Mouse (Mus musculus) megakaryocyte, adult 5-6 weeks (primary cell): ENCODE measurements around the gene Tha1. TPM values are rescaled to one million over a fixed set of nuclear protein-coding genes. Genes with fewer than 3 reads are reported as not detected.

Experiments
- ATAC-seq: 2 replicates; pipeline ENCODE4 v1.8.0; 2016; ENCODE audit warnings: mild to moderate bottlenecking, inconsistent platforms; ENCODE audit not compliant: poor library complexity, severe bottlenecking
- total RNA-seq, 2 experiments: library from RNA; stranded (forward) in 1 of 2; stranded (reverse) in 1 of 2; fragments of 153-499, 151-499 nt in 1 of 2; fragments of 221-1000, 200-1000 nt in 1 of 2; gene quantifications; 2 replicates each; pipeline versions ENCODE4 v1.2.3 to v1.2.4; 2015 to 2017

Gene Tha1
- total RNA-seq, 2 experiments from 2014 or later, result 1.1 to 1.4 TPM

GRCm38 (mm10) chr11:117827386-117827785, 45.9 kb downstream of the Tha1 start:
- no peak for ATAC-seq

GRCm38 (mm10) chr11:117826916-117827315, 46.4 kb downstream of the Tha1 start:
- no peak for ATAC-seq

GRCm38 (mm10) chr11:117826164-117826563, 47.1 kb downstream of the Tha1 start:
- no peak for ATAC-seq

GRCm38 (mm10) chr11:117825333-117826101, 47.8 kb downstream of the Tha1 start, which contains the start of the genes Afmid and Tk1:
TSS of gene Afmid (plus strand) at chr11:117825924.
TSS of gene Tk1 (minus strand) at chr11:117826092.
- ATAC-seq, result peak; percentile 52

GRCm38 (mm10) chr11:117824060-117824969, 49.0 kb downstream of the Tha1 start:
- peak; percentile 79 for ATAC-seq

GRCm38 (mm10) chr11:117823411-117823810, 49.9 kb downstream of the Tha1 start:
- ATAC-seq, result no peak

GRCm38 (mm10) chr11:117822728-117823241, 50.5 kb downstream of the Tha1 start:
- no peak for ATAC-seq

GRCm38 (mm10) chr11:117821868-117822267, 51.4 kb downstream of the Tha1 start:
- no peak for ATAC-seq

- ATAC-seq, result no peak
Measured at GRCm38 (mm10) chr11:117820173-117820572, 53.1 kb downstream of the Tha1 start.

- no peak for ATAC-seq
Measured at GRCm38 (mm10) chr11:117819095-117819494, 54.2 kb downstream of the Tha1 start.

Other genes starting within 250 kb of the Tha1 start
- gene Tnrc6c, start 219.2 kb downstream of the Tha1 start, total RNA-seq (2015), result 16.3 and 19.1 TPM in 2 replicates
- gene Tnrc6c, start 219.2 kb downstream of the Tha1 start, total RNA-seq (2017), result 17.9 and 20.4 TPM in 2 replicates
- 8.6 and 11.7 TPM in 2 replicates for gene Tmc8, start 91.4 kb downstream of the Tha1 start, total RNA-seq (2015)
- 4.3 and 7.4 TPM in 2 replicates for gene Tmc8, start 91.4 kb downstream of the Tha1 start, total RNA-seq (2017)
- 74.3 and 79.6 TPM in 2 replicates for gene Tmc6, start 91.3 kb downstream of the Tha1 start, total RNA-seq (2015)
- 17.4 and 18.5 TPM in 2 replicates for gene Tmc6, start 91.3 kb downstream of the Tha1 start, total RNA-seq (2017)
- gene 6030468B19Rik, start 75.8 kb downstream of the Tha1 start, total RNA-seq (2015), result 0.60 TPM in 1 of 2 replicates, not detected in the other
- gene 6030468B19Rik, start 75.8 kb downstream of the Tha1 start, total RNA-seq (2017), result 0.53 TPM in 1 of 2 replicates, not detected in the other
- 1.1 and 2.2 TPM in 2 replicates for gene Gm20708, start 63.8 kb downstream of the Tha1 start, total RNA-seq (2015)
- gene Gm20708, start 63.8 kb downstream of the Tha1 start, total RNA-seq (2017), result 1.1 TPM in 1 of 2 replicates, not detected in the other
- gene Syngr2, start 63.8 kb downstream of the Tha1 start, total RNA-seq (2015), result 225 and 241 TPM in 2 replicates
- 163 and 176 TPM in 2 replicates for gene Syngr2, start 63.8 kb downstream of the Tha1 start, total RNA-seq (2017)
- gene Afmid, start 47.6 kb downstream of the Tha1 start, total RNA-seq (2015), result 2.4 and 3.0 TPM in 2 replicates
- 2.8 and 4.7 TPM in 2 replicates for gene Afmid, start 47.6 kb downstream of the Tha1 start, total RNA-seq (2017)
- 126 and 127 TPM in 2 replicates for gene Tk1, start 47.4 kb downstream of the Tha1 start, total RNA-seq (2015)
- gene Tk1, start 47.4 kb downstream of the Tha1 start, total RNA-seq (2017), result 60.0 and 73.7 TPM in 2 replicates
- gene Birc5, start 24.2 kb downstream of the Tha1 start, total RNA-seq (2015), result 220 and 258 TPM in 2 replicates
- gene Birc5, start 24.2 kb downstream of the Tha1 start, total RNA-seq (2017), result 232 and 240 TPM in 2 replicates
- not detected in 2 replicates for gene Tmem235, start 12.7 kb downstream of the Tha1 start, total RNA-seq (2015)
- not detected in 2 replicates for gene Tmem235, start 12.7 kb downstream of the Tha1 start, total RNA-seq (2017)
- gene Socs3, start 96.6 kb upstream of the Tha1 start, total RNA-seq (2015), result 2.0 and 3.1 TPM in 2 replicates
- 3.2 and 5.1 TPM in 2 replicates for gene Socs3, start 96.6 kb upstream of the Tha1 start, total RNA-seq (2017)
- gene Pgs1, start 112.8 kb upstream of the Tha1 start, total RNA-seq (2015), result 18.7 and 22.4 TPM in 2 replicates
- gene Pgs1, start 112.8 kb upstream of the Tha1 start, total RNA-seq (2017), result 26.7 and 27.2 TPM in 2 replicates